Mouse (Mus musculus) urinary bladder, postnatal 25 days (tissue): ENCODE results near the gene Rdh9.
A peak's percentile ranks its signal among the peaks of the same experiment; 100 is the strongest.

Experiments used
- DNase-seq: peaks from one replicate; pipeline ENCODE4 v3.0.0; 2022; ENCODE audit warnings: low spot score

Gene Rdh9

GRCm38 (mm10) chr10:127776011-127776410 lies at the start of gene Rdh9:
TSS of gene Rdh9 (plus strand) at chr10:127776386.
- no peak for DNase-seq

GRCm38 (mm10) chr10:127728437-127728836 lies 47.7 kb upstream of the Rdh9 start:
- DNase-seq, result no peak

GRCm38 (mm10) chr10:127730285-127730932 lies 45.8 kb upstream of the Rdh9 start:
- no peak for DNase-seq

GRCm38 (mm10) chr10:127730933-127731310 lies 45.3 kb upstream of the Rdh9 start:
- DNase-seq, result no peak

- DNase-seq, result no peak
Observed at GRCm38 (mm10) chr10:127731397-127731796, 44.8 kb upstream of the Rdh9 start.

- no peak for DNase-seq
Observed at GRCm38 (mm10) chr10:127734434-127734833, 41.8 kb upstream of the Rdh9 start.

- no peak for DNase-seq
Observed at GRCm38 (mm10) chr10:127736266-127736665, 39.9 kb upstream of the Rdh9 start.

GRCm38 (mm10) chr10:127736916-127737315 lies 39.3 kb upstream of the Rdh9 start:
- no peak for DNase-seq

- DNase-seq, result no peak
Observed at GRCm38 (mm10) chr10:127737552-127737951, 38.6 kb upstream of the Rdh9 start.

GRCm38 (mm10) chr10:127738151-127738882 lies 37.9 kb upstream of the Rdh9 start:
- DNase-seq, result peak; percentile 40

GRCm38 (mm10) chr10:127739083-127739660 lies 37.0 kb upstream of the Rdh9 start, which contains the start of gene Zbtb39:
TSS of gene Zbtb39 (plus strand) at chr10:127739538.
- peak; percentile 81 for DNase-seq

- DNase-seq, result peak; percentile 35
Observed at GRCm38 (mm10) chr10:127739661-127740161, 36.5 kb upstream of the Rdh9 start.

- peak; percentile 29 for DNase-seq
Observed at GRCm38 (mm10) chr10:127744661-127745060, 31.5 kb upstream of the Rdh9 start.

GRCm38 (mm10) chr10:127745886-127746285 lies 30.3 kb upstream of the Rdh9 start:
- no peak for DNase-seq

GRCm38 (mm10) chr10:127747254-127747653 lies 28.9 kb upstream of the Rdh9 start:
- no peak for DNase-seq

GRCm38 (mm10) chr10:127748847-127749612 lies 27.2 kb upstream of the Rdh9 start:
- DNase-seq, result no peak

GRCm38 (mm10) chr10:127750136-127750777 lies 25.9 kb upstream of the Rdh9 start:
- no peak for DNase-seq

GRCm38 (mm10) chr10:127751548-127751947 lies 24.6 kb upstream of the Rdh9 start, which contains the start of gene Gpr182:
TSS of gene Gpr182 (minus strand) at chr10:127751732.
- no peak for DNase-seq

GRCm38 (mm10) chr10:127754566-127755166 lies 21.5 kb upstream of the Rdh9 start:
- no peak for DNase-seq

- DNase-seq, result no peak
Observed at GRCm38 (mm10) chr10:127755246-127755645, 20.9 kb upstream of the Rdh9 start.
